Mouse (Mus musculus) heart, embryonic 10.5 days (tissue): Measurements from ENCODE around the gene Ahctf1. TPM values are rescaled to one million over a fixed set of nuclear protein-coding genes. Genes with fewer than 3 reads are reported as not detected.
"Not testable (repeated sequence)": the region's sequence is repeated elsewhere in the genome, so short reads cannot be mapped to it uniquely, and the experiment has no call there.

Experiments
- DNase-seq: peaks from one replicate; pipeline ENCODE4 v3.0.0-alpha.2; 2017; ENCODE audit warnings: low spot score
- H3K27ac ChIP-seq: fragments of 300-500 bp; sonication (generic); 2 replicates; pipeline ENCODE4 v1.5.1; 2016; ENCODE audit warnings: mild to moderate bottlenecking
- H3K27me3 ChIP-seq: fragments of 300-500 bp; sonication (generic); 2 replicates; pipeline ENCODE4 v1.6.1; 2016; ENCODE audit warnings: mild to moderate bottlenecking; ENCODE audit not compliant: poor library complexity, insufficient read depth, severe bottlenecking
- H3K36me3 ChIP-seq: fragments of 300-500 bp; sonication (generic); 2 replicates; pipeline ENCODE4 v1.6.1; 2016; ENCODE audit warnings: mild to moderate bottlenecking, moderate library complexity
- H3K4me1 ChIP-seq: fragments of 300-500 bp; sonication (generic); 2 replicates; pipeline ENCODE4 v1.6.1; 2016; ENCODE audit warnings: mild to moderate bottlenecking
- H3K4me3 ChIP-seq: fragments of 300-500 bp; sonication (generic); 2 replicates; pipeline ENCODE4 v1.5.1; 2016; ENCODE audit warnings: mild to moderate bottlenecking, moderate library complexity
- H3K9me3 ChIP-seq: fragments of 300-500 bp; sonication (generic); 2 replicates; pipeline ENCODE4 v1.6.1; 2016; ENCODE audit warnings: mild to moderate bottlenecking, moderate library complexity
- WGBS: fragments of 180-500 bp; shearing (Covaris S2); methylation state at CpG from one replicate; pipeline ENCODE4 v1.1.7; 2016; 5-methylcytosine and 5-hydroxymethylcytosine counted together
- polyA plus RNA-seq: library from polyadenylated mRNA; unstranded; fragments of >200 nt; fragmentation: Nextera tagmentation; extraction: Ambion mirVana; gene quantifications from 2 replicates; pipeline ENCODE4 v1.2.1, GENCODE M21; 2016

Ahctf1 gene
- polyA plus RNA-seq, 1 experiment from 2014 or later = 30.2 TPM

DNA sequence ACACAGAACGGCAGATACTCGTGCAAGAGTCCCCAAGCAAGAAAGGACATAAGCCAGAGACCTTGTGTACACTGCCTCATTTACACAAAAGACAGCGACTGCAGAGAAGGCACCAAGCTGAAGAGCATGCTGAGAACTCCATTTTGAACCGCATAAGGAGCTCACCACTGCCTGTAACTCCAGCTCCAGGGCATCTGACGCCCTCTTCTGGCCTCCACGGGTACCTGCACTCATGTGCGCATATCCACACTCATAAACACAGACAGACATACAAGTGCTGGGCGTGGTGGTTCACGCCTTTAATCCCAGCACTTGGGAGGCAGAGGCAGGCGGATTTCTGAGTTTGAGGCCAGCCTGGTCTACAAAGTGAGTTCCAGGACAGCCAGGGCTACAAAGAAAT lies 74.8 kb downstream of the Ahctf1 start:
- 87% methylated on average over 10 of the region's 10 CpGs for WGBS
- DNase-seq = no peak
- H3K27me3 ChIP-seq = no peaks in the 10 kb centered on the region
- H3K4me3 ChIP-seq = no peak overlapping the region
- no peaks in the 10 kb centered on the region for H3K4me1 ChIP-seq
- no peak overlapping the region for H3K27ac ChIP-seq
- no peaks in the 10 kb centered on the region for H3K9me3 ChIP-seq
- H3K36me3 ChIP-seq = no peaks in the 10 kb centered on the region

DNA sequence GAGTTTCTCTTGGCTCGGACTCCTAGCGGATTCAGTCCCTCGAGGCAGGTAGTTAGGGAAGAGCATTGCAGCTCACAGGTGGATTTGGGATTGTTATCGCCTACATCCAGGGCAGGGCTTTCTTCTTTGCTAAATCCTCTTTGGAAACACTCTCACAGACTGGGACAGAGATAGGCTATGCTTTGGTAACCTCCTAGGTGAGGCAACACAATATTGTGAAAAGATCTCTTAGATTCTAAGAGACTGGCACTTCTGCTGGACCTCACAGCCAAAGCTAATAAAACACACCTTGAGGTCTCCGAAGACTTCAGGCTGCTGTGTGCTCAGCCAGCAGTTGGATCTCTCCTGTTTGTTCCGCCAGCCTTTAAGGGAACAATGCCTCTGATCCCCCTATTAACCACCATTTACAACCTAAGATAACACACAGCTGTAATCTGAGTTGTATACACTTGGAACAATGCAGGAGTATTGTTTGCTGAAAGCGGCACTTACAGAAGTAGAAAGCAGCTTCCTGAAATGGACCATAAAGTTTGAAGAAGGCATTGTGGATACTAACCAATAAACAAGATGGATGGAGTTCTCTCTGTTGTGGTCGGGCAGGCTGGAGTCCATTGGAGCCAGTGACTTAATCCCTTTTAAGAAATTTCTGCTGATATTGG lies 80.5 kb downstream of the Ahctf1 start:
- H3K4me1 ChIP-seq = 0 out of 2 replicates have a peak, but pooled peaks cover 3% of the 10 kb centered on the region
- H3K9me3 ChIP-seq = no peaks in the 10 kb centered on the region
- H3K36me3 ChIP-seq = no peaks in the 10 kb centered on the region
- WGBS = 74% methylated on average over 8 of the region's 8 CpGs
- H3K27me3 ChIP-seq = no peaks in the 10 kb centered on the region
- H3K4me3 ChIP-seq = no peak overlapping the region
- no peak overlapping the region for H3K27ac ChIP-seq
- DNase-seq = no peak

DNA sequence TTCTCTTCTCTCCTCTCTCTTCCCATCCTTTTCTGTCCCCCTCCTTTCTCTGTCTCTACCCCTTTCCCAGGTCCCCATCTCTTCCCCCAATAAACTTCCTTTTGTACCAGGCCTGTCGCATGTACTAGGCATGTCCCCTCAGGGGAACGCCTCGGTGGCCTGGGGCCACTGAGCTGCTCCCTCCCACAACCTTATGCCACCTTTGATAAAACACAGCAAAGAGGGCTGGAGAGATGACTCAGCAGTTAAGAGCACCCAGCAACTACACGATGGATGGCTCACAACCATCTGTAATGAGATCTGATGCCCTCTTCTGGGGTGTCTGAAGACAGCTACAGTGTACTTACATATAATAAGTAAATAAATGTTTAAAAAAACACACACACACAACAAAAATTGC lies 87.7 kb downstream of the Ahctf1 start:
- no peak overlapping the region for H3K4me3 ChIP-seq
- H3K4me1 ChIP-seq = no peaks in the 10 kb centered on the region
- H3K27me3 ChIP-seq = no peaks in the 10 kb centered on the region
- DNase-seq = no peak
- H3K9me3 ChIP-seq = no peaks in the 10 kb centered on the region
- H3K27ac ChIP-seq = no peak overlapping the region
- H3K36me3 ChIP-seq = no peaks in the 10 kb centered on the region
- 85% methylated on average over 4 of the region's 4 CpGs for WGBS

DNA sequence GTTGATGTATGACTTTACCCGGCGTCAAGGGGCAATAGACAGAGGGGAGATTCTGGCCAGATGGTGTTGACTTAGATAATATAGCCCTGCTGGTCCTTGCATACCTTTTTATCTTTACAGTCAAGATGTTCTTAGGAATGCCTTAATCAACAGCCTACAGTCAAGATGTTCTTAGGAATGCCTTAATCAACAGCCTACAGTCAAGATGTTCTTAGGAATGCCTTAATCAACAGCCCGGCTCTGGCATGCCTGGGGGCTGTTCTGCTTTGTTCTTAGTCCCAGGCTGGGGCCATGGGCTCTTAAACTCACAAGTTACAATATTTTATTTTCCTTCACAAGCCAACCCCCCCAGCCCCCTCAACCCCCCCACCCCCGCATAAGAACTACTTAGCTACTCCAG lies 88.2 kb downstream of the Ahctf1 start:
- not testable (repeated sequence) for H3K9me3 ChIP-seq, H3K27ac ChIP-seq, DNase-seq, H3K4me3 ChIP-seq, H3K27me3 ChIP-seq, H3K36me3 ChIP-seq, H3K4me1 ChIP-seq
- 65% methylated on average over 4 of the region's 4 CpGs for WGBS

DNA sequence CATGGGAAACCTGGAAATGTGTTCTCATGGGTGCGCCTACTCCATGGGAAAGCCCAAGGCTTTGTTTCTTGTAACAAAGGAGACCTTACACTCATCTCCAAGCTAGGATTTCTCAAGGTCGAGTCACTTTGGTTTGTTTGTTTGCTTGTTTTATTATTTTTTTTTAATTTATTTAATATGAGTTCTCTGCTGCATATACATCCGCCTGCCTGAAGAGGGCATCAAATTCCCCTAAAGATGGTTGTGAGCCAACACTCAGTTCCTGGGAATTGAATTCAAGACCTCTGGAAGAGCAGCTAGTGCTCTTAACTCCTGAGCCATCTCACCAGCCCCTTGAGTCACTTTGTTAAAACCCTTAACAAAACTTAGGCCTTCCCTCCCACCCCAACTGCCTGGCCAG lies 90.1 kb downstream of the Ahctf1 start:
- no peak for DNase-seq
- H3K27ac ChIP-seq = no peak overlapping the region
- 81% methylated on average over 3 of the region's 3 CpGs for WGBS
- H3K9me3 ChIP-seq = no peaks in the 10 kb centered on the region
- H3K4me3 ChIP-seq = no peak overlapping the region
- no peaks in the 10 kb centered on the region for H3K36me3 ChIP-seq
- no peaks in the 10 kb centered on the region for H3K4me1 ChIP-seq
- no peaks in the 10 kb centered on the region for H3K27me3 ChIP-seq

- no peak overlapping the region for H3K4me3 ChIP-seq
- H3K4me1 ChIP-seq = no peaks in the 10 kb centered on the region
- 72% methylated on average over 7 of the region's 7 CpGs for WGBS
- no peak for DNase-seq
- no peaks in the 10 kb centered on the region for H3K27me3 ChIP-seq
- H3K36me3 ChIP-seq = no peaks in the 10 kb centered on the region
- 0 out of 2 replicates have a peak overlapping the region, but pooled peaks have one; percentile 6 for H3K27ac ChIP-seq
- no peaks in the 10 kb centered on the region for H3K9me3 ChIP-seq
Measured at GRCm38 (mm10) chr1:179712658-179713057, 90.8 kb downstream of the Ahctf1 start.

- H3K9me3 ChIP-seq = no peaks in the 10 kb centered on the region
- H3K4me3 ChIP-seq = no peak overlapping the region
- 77% methylated on average over 5 of the region's 5 CpGs for WGBS
- no peak for DNase-seq
- H3K36me3 ChIP-seq = no peaks in the 10 kb centered on the region
- H3K27me3 ChIP-seq = no peaks in the 10 kb centered on the region
- H3K4me1 ChIP-seq = no peaks in the 10 kb centered on the region
- H3K27ac ChIP-seq = no peak overlapping the region
Measured at GRCm38 (mm10) chr1:179710739-179711138, 92.7 kb downstream of the Ahctf1 start.

DNA sequence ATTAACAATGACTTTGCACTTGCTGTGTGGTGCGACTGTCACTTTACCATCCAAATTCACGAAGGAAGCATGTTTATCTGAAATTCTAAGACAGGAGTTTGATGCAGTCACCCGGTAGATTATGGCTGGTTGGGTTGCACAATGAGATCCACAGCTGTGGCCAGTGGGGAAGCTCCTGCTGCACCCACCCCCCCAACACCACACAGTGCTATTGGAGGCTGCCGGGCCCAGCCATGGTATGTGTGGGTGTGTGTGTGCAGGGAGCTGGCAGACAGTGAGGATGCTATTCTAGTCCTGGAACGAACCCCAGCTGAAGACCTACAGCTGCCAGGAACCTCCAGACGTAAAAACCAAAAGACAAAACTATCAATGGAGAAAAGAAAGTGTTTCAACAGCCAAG lies 94.1 kb downstream of the Ahctf1 start:
- no peaks in the 10 kb centered on the region for H3K4me1 ChIP-seq
- no peak for DNase-seq
- H3K36me3 ChIP-seq = no peaks in the 10 kb centered on the region
- 72% methylated on average over 6 of the region's 6 CpGs for WGBS
- H3K4me3 ChIP-seq = no peak overlapping the region
- H3K9me3 ChIP-seq = no peaks in the 10 kb centered on the region
- no peak overlapping the region for H3K27ac ChIP-seq
- H3K27me3 ChIP-seq = no peaks in the 10 kb centered on the region

- Histone ChIP-seq H3K9me3 (no peaks in the 10 kb centered on the region), H3K36me3 (no peaks in the 10 kb centered on the region), H3K4me1 (peaks cover 10% of the 10 kb centered on the region), H3K27ac (no peak overlapping the region), H3K27me3 (no peaks in the 10 kb centered on the region), H3K4me3 (no peak overlapping the region)
- WGBS = 82% methylated on average over 6 of the region's 6 CpGs
- no peak for DNase-seq
Measured at GRCm38 (mm10) chr1:179705154-179705553, 98.3 kb downstream of the Ahctf1 start.

GRCm38 (mm10) chr1:179704150-179704549 lies 99.3 kb downstream of the Ahctf1 start:
- no peaks in the 10 kb centered on the region for H3K9me3 ChIP-seq
- no peak overlapping the region for H3K4me3 ChIP-seq
- peaks cover 10% of the 10 kb centered on the region for H3K4me1 ChIP-seq
- no peak for DNase-seq
- H3K36me3 ChIP-seq = no peaks in the 10 kb centered on the region
- H3K27me3 ChIP-seq = no peaks in the 10 kb centered on the region
- H3K27ac ChIP-seq = no peak overlapping the region
- WGBS = 36% methylated on average over 3 of the region's 3 CpGs

Other genes with a start within 250 kb of the Ahctf1 start
- 84.4 and 91.4 TPM in 2 replicates for gene Sccpdh, start 135.5 kb downstream of the Ahctf1 start, polyA plus RNA-seq
- gene Kif28, start 58.4 kb downstream of the Ahctf1 start, polyA plus RNA-seq = 0.09 TPM in 1 of 2 replicates, not detected in the other
- 0.18 and 0.25 TPM in 2 replicates for gene Gm10518, start 304 bp downstream of the Ahctf1 start, polyA plus RNA-seq
- gene Cdc42bpa, start 156.8 kb upstream of the Ahctf1 start, polyA plus RNA-seq = 12.0 and 14.8 TPM in 2 replicates